Mouse (Mus musculus) neural tube, embryonic 10.5 days (tissue): ENCODE data around the gene Fbl.
"Not testable (repeated sequence)": the region's sequence is repeated elsewhere in the genome, so short reads cannot be mapped to it uniquely, and the experiment has no call there.

Source experiments
- DNase-seq: peaks from one replicate; pipeline ENCODE4 v3.0.0-alpha.2; 2017; ENCODE audit warnings: low spot score; ENCODE audit errors: extremely low spot score

Fbl gene

DNA sequence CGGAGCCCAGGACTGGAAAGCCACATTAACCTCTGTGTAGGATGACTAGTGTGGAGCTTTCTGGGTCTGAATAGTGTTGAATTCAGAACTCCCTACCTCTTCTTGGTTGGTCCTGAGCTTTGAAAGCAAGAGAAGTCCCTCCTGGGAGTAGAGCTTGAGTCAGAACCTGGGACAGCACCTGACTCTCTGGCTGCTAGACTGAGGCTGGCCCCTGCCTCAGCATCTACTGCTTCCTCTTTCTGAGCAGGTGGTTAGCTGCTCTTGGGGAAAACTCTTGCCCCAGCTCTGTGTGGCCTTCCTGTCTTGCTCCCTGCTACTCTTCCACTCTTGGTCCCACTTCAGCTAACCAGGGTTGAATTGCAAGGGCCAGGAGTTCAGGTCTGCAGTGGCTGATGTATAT, 22.4 kb downstream of the Fbl start:
- no peak for DNase-seq

DNA sequence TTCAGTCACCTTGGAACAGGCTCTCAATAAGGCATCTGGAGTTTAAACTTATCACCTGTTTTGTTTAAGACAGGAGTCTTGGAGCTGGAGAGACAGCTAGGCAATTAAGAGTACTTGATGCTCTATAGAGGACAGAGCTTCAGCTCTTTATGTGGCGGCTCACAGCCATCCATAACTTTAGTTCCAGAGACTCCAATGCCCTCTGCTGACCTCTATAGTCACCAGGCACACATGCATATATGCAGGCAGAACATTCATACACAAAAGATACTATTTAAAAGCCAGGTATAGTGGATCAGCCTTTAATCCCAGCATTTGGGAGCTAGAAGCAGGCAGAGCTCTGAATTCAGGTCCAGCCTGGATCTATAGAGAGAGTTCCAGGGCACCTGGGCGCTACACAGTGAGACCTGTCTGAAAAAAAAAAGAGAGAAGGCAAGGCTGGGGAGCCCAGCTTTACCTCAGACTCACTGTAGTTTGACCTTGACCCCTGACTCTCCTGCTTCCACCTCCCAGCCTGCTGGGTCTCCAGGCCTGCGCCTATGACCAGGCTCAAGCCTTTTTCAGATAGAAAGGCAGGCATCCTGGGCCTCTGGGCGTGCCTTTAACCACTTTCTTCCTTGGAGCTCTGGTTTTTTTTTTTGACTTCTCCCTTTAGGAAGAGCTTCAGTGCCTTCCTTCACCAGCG, 26.0 kb downstream of the Fbl start:
- no peak for DNase-seq

DNA sequence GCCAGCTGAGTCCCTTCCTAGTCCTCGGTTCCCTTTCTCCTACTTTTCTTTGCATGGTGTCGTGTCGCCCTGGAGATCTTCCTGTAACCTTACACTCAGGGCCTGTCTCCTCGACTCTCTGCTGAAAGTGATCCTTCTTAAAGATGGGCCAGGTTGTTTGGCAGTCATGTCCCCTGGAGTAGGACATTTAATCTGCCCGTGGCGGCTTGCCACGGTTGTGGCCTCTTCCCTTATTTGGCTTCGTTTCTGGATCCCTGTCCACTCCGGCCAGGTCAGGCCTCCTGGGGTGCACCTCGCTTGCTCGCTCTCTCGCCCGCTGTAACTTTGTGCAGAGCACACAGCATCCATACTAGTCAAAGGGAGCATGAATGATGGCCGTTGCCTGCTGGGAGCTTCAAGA, 27.0 kb downstream of the Fbl start:
- DNase-seq, result no peak

- no peak for DNase-seq
Observed at GRCm38 (mm10) chr7:28199054-28199453, 29.5 kb downstream of the Fbl start.

- DNase-seq, result no peak
Observed at GRCm38 (mm10) chr7:28203207-28204108, 33.9 kb downstream of the Fbl start.

DNA sequence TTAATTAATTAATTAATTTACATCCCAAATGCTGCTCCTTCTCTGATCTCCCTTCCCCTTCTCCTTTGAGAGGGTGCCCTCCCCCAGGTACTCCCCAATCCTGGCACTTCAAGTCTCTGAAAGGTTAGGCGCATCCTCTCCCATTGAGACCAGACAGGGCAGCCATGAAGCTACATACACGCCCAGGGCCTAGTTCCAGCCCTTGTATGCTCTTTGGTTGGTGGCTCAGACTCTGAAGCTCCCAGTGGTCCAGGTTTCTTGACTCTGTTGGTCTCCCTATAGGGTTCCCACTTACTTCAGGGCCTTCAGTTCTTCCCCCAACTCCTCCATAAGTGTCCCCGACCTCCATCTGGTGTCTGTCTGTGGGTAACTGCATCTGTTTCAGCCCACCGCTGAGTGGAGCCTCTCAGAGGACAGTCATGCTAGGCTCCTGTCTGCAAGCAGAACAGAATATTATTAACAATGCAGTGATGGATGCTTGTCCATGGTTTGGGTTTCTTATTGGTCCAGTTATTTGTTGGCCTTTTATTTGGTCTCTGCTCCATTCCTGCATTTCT, 36.6 kb downstream of the Fbl start:
- DNase-seq, result no peak

DNA sequence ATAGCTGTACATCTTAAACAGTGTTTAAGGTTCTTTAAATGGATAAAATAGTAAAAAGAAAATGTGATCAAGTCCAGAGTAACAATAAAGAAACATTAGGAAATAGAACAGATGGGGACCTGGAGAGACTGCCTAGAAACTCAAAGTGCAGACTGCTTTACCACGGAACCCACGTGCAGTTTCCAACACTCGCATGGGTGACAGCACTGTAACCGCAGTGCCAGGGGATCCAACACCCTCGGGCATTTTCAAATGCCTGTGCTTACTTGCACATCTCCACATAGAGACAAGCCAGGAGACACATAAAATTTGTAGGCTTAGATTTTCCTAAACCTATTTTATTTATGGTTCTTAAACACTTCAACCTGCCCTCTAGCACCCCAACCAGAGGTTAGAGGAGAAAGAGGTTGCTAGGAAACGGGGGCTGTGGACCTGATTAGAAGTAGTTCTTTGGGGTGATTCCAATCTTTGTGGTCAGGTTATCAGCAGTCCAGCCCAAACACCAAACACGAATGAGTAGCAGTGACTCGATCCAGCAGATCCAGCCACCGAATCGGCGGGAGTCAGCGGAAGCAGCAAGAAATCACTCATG, 39.0 kb downstream of the Fbl start:
- DNase-seq, result no peak

GRCm38 (mm10) chr7:28208988-28209508, 39.5 kb downstream of the Fbl start:
- DNase-seq, result peak; percentile 44

DNA sequence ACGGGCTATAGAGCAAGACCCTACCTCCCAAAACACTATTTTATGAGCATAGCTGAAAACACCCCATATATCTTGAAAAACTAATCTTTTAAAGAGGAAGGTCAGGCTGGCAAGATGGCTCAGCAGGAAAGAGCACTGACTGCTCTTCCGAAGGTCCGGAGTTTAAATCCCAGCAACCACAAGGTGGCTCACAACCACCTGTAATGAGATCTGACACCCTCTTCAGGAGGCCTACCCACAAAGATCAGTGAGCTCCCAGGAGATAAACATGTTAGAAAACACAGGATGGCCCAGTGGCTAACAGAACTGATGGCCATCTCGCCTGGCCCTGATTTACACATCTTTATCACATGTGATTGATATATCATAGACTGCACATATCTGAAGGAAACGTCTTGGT, 41.2 kb downstream of the Fbl start:
- DNase-seq, result no peak

DNA sequence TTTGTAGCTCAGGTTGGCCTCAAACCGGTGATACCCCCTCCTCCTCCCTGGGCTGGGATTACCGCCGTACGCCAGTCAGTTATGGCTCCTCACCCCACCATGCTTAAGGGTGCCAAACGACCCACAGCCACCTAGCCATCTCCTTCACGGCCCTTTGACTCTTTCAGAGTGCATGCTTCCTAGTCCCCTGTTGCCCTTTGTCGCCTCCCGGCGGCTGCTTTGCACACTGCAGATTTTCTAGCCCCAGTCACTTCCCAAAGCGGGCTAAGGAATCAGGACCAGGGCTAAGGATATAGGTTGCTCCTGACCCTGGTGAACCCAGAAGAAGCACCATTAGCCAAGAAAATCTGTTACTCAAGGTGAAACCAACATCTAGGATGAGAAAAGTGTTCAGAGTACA, 44.6 kb downstream of the Fbl start:
- peak; percentile 45 for DNase-seq

GRCm38 (mm10) chr7:28215950-28216349, 46.4 kb downstream of the Fbl start:
- DNase-seq, result not testable (repeated sequence)

DNA sequence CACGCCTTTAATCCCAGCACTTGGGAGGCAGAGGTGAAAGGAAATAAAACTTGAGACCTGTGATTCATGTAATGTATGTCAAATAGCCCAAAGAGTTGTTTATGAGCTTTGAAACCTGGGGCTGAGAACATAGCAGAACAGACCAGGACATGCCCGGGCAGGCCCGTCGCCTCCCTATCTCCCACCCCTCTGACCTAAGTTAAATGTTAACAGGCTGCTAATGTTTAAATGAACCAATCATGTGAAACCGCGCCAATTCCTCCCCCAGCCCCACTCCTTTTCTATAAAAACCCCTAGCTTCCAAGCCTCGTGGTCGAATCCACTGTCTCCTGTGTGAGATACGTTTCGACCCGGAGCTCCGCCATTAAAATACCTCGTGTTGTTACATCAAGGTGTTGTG, 48.3 kb downstream of the Fbl start:
- DNase-seq, result not testable (repeated sequence)

- not testable (repeated sequence) for DNase-seq
Observed at GRCm38 (mm10) chr7:28218951-28219740, 49.6 kb downstream of the Fbl start.

DNA sequence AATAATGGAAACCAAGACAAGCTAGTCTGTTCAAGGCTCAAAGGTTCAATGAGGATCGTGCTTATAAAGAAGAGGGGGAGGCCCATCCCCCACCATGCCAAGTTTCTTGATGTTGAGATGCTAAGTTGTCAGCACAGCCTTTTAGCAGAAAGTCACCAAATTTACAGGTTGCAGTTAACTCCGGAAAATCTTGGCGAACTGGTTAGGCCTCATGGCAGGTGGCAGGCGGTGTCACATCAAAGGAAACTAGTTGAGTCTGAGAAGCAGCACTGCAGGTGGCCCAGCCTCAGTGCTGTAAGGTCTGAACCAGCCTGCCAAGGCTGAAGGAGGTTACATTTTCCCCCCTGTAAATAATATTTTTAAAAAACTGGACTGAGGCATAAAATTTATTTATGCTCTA, 57.3 kb downstream of the Fbl start:
- not testable (repeated sequence) for DNase-seq

DNA sequence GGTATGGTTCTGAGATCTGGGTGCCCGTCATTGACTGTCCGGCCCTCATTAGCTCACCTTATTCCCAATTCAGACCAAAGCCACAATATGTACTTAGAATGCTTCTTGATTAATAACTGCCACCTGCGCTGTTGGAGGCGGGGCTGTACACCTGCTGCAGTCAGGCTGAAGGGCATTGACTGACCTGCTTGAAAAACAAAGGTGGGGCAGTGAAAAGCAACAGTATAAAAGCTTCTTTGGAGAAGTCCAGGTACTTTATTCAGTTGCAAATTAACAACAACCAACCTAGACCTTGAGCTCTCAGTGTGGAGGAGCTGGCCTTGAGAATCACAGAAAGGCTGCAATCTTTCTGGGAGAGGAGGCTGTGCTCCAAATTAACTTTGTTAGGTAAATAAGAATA, 57.9 kb downstream of the Fbl start:
- DNase-seq, result not testable (repeated sequence)
